Mouse (Mus musculus) liver, adult 2 months (tissue): ENCODE data around the gene Kat6b.

Experiments
- CTCF ChIP-seq: fragments of 200-500 bp; IDR thresholded peaks from 2 replicates; pipeline ENCODE4 v1.5.1; 2011; ENCODE audit warnings: low read depth, low read length, control low read depth
- POLR2A ChIP-seq: fragments of 200-500 bp; IDR thresholded peaks from 2 replicates; pipeline ENCODE4 v1.6.1; 2011; ENCODE audit warnings: low read length, control low read depth; ENCODE audit not compliant: insufficient read depth; ENCODE audit errors: extremely low read depth

DNA sequence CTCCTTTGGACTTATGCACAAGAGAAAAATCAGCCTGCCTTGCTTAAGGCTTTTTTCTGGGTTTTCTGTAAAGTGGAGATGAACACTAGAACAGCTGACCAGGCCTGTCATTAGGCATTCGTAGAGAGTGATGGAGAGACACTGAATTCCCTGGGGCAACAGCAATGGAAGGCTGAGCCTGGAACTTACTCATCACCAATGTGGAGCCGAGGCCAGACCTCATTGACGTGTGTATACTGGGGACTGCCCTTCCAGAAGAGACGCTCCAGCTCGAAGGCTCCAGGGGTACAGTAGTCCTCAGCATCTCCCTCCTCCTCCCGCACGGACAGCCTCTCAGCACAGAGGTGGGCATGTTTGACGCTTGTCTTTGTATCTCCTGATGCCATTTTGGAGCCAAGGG lies 221.5 kb downstream of the Kat6b start:
- no peak for TF ChIP-seq POLR2A
- no peak for TF ChIP-seq CTCF
